In genomic region chr1:132216276-132216675, GRCm38 (mm10) we compare ENCODE assay signal across 43 mouse cellular contexts. TPM values are rescaled to one million over a fixed set of nuclear protein-coding genes. Genes with fewer than 3 reads are reported as not detected.
"Had no signal": no experiment of that assay in that cellular context is flagged by ENCODE, and none has a peak within 500 bp of the region (broad histone marks: within the 10 kb centered on the region; RNA-seq: fewer than 3 reads in every experiment).

No protein-coding gene starts in this region.

- H3K9me3 ChIP-seq: heart, embryonic 10.5 days; heart, embryonic 12.5 days; heart, embryonic 13.5 days; heart, embryonic 15.5 days; hindbrain, embryonic 12.5 days; hindbrain, embryonic 13.5 days; hindbrain, embryonic 15.5 days; intestine, embryonic 15.5 days; kidney, embryonic 15.5 days had no signal

- H3K4me2 ChIP-seq: heart, embryonic 11.5 days; heart, embryonic 12.5 days; heart, embryonic 13.5 days; heart, embryonic 15.5 days; hindbrain, embryonic 12.5 days; hindbrain, embryonic 13.5 days; hindbrain, embryonic 14.5 days; hindbrain, embryonic 15.5 days; intestine, embryonic 15.5 days; kidney, embryonic 15.5 days had no signal

- H3K36me3 ChIP-seq: heart, embryonic 10.5 days; heart, embryonic 12.5 days; heart, embryonic 13.5 days; heart, embryonic 15.5 days; hindbrain, embryonic 10.5 days; hindbrain, embryonic 12.5 days; hindbrain, embryonic 13.5 days; hindbrain, embryonic 15.5 days; intestine, embryonic 15.5 days; kidney, embryonic 15.5 days had no signal

- H3K27ac ChIP-seq: heart, embryonic 10.5 days; heart, embryonic 13.5 days; heart, embryonic 15.5 days; hindbrain, embryonic 12.5 days; hindbrain, embryonic 13.5 days; hindbrain, embryonic 14.5 days; hindbrain, embryonic 15.5 days; hindbrain, postnatal 0 days; intestine, embryonic 15.5 days; kidney, embryonic 15.5 days; kidney, postnatal 0 days; layer of hippocampus, adult 2 months had no signal

- ATAC-seq: hindbrain, embryonic 16.5 days; hindbrain, postnatal 0 days; inflammation-experienced regulatory T-cells, adult 6 months; intestine, embryonic 15.5 days; intestine, embryonic 16.5 days; intestine, postnatal 0 days had no signal

- H3K9ac ChIP-seq: heart, embryonic 12.5 days; heart, embryonic 13.5 days; heart, embryonic 15.5 days; hindbrain, embryonic 12.5 days; hindbrain, embryonic 13.5 days; hindbrain, embryonic 14.5 days; hindbrain, embryonic 15.5 days; intestine, embryonic 15.5 days; kidney, embryonic 15.5 days had no signal

- DNase-seq: heart, postnatal 10 days; heart, postnatal 14 days; heart, postnatal 36 days; heart, postnatal 4 days; kidney, adult 11 months; kidney, adult 18-20 months; kidney, adult 2 months; kidney, adult 8-10 months; kidney, adult 9 months; kidney, postnatal 10 days; kidney, postnatal 14 days; kidney, postnatal 25 days; kidney, postnatal 36 days; kidney, postnatal 4 days; layer of hippocampus, adult 9-11 months; layer of hippocampus, postnatal 36 days had no signal

- H3K4me3 ChIP-seq: heart, embryonic 10.5 days; heart, embryonic 12.5 days; heart, embryonic 13.5 days; heart, embryonic 15.5 days; hindbrain, embryonic 10.5 days; hindbrain, embryonic 12.5 days; hindbrain, embryonic 13.5 days; hindbrain, embryonic 15.5 days; intestine, embryonic 15.5 days; kidney, embryonic 15.5 days; layer of hippocampus, adult 2 months had no signal

- H3K27me3 ChIP-seq: hindbrain, embryonic 12.5 days; hindbrain, embryonic 13.5 days; hindbrain, embryonic 15.5 days had no signal

RNA-seq across cellular contexts. Expression of gene Gm10188, which starts 13.3 kb away (rescaled TPM):
- polyA plus RNA-seq: heart, embryonic 10.5 days; heart, embryonic 11.5 days; heart, embryonic 12.5 days; heart, embryonic 13.5 days; heart, embryonic 14.5 days; heart, embryonic 15.5 days; heart, embryonic 16.5 days; heart, postnatal 0 days; hindbrain, embryonic 11.5 days; hindbrain, embryonic 16.5 days; inflammation-experienced regulatory T-cells, adult 6 months; intestine, embryonic 14.5 days; intestine, embryonic 15.5 days; intestine, embryonic 16.5 days; intestine, postnatal 0 days; kidney, adult 2 months; kidney, embryonic 14.5 days; kidney, embryonic 15.5 days; kidney, embryonic 16.5 days; kidney, postnatal 0 days; large intestine, adult 2 months had no signal

RNA-seq across cellular contexts. Expression of gene AC124108.1, which starts 25.0 kb away (rescaled TPM):
- polyA plus RNA-seq: heart, embryonic 10.5 days; heart, embryonic 12.5 days; heart, embryonic 13.5 days; heart, embryonic 14.5 days; heart, embryonic 15.5 days; heart, embryonic 16.5 days; heart, postnatal 0 days; inflammation-experienced regulatory T-cells, adult 6 months; intestine, postnatal 0 days; kidney, adult 2 months; large intestine, adult 2 months had no signal

RNA-seq across cellular contexts. Expression of gene Lemd1, which starts 25.0 kb away (rescaled TPM):
- polyA plus RNA-seq: heart, embryonic 11.5 days; heart, embryonic 12.5 days; heart, embryonic 13.5 days; heart, embryonic 14.5 days; heart, embryonic 15.5 days; heart, embryonic 16.5 days; heart, postnatal 0 days; inflammation-experienced regulatory T-cells, adult 6 months; intestine, embryonic 16.5 days; kidney, adult 2 months had no signal
